Comparison of ENCODE assay signal across 8 mouse cellular contexts in the genomic region with DNA sequence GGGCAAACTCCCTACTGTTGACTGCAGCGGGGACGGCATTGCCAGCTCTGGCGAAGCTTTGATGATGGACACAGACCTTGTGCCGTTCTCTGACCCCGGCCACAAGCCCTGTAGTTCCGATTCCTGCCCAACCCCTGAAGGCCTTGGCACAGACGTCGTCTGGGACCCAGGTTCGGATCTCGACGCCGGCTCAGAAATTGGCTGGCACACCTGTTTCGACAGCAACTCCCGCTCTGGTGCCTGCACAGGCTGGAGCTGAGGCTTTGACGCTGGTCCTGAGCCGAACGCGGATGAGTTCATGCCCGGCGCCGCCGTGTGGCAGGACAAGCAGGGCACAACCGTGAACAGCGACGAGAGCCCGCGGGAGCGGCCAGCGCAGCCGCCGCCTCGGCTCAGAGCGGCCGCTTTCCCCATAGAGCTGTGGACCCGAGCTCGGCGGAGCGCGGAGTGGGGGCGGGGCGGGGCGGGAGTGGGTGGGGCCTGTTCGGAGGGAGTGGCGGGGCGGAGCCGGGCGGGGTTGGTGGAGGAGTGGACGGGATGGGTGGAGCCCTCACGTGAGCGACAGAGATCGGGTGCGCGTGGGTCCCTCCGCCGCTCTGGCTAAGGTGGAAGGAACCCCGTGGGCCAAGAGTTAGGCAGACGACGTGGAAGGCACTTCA. TPM values are rescaled to one million over a fixed set of nuclear protein-coding genes. Genes with fewer than 3 reads are reported as not detected.
DNase-seq lines count a peak whose midpoint lies in the region; ATAC-seq and TF ChIP-seq lines count a peak whose summit lies in the region.

A gene (minus strand): TSS at position 450 of the 659 bp plus-strand sequence.

- H3K4me3 ChIP-seq in gastrocnemius, adult 2 months: peak within 1 kb of the TSS; percentile 79

- DNase-seq in adrenal gland, adult 18-20 months (ENCODE audit: low spot score in 2 of 2): peak; percentile 57 to 64
- DNase-seq in gastrocnemius, adult 2 months: peak; percentile 87
- DNase-seq in left cerebral cortex, postnatal 25 days (ENCODE audit: low spot score in 2 of 2): peak; percentile 77 to 86
- DNase-seq in right cerebral cortex, postnatal 14 days: peak; percentile 82
- peak; percentile 56 for DNase-seq in urinary bladder, postnatal 25 days (ENCODE audit: low spot score)

- ATAC-seq in common myeloid progenitor, adult 5-6 weeks (replicated peaks; ENCODE audit: low read depth, poor library complexity, severe bottlenecking): peak; percentile 97
- ATAC-seq in inflammation-experienced regulatory T-cells, adult 6 months: peak; percentile 41
- ATAC-seq in megakaryocyte-erythroid progenitor cell, adult 5-6 weeks (replicated peaks; ENCODE audit: low FRiP score, low TSS enrichment, poor library complexity, severe bottlenecking): peak; percentile 93

- intact Hi-C loops in gastrocnemius, adult 2 months (cut with DNase I): no loop called here
- intact Hi-C loops in left cerebral cortex, postnatal 25 days (cut with DNase I): loop anchor here (5.0 kb wide), 1 partner anchor 36 kb away; no protein-coding TSS in a partner anchor

- TF ChIP-seq CTCF in gastrocnemius, adult 2 months (IDR thresholded peaks at IDR 0.05): peak; percentile 49

- H3K27ac ChIP-seq in gastrocnemius, adult 2 months: peak within 1 kb of the TSS; percentile 86

RNA-seq across cellular contexts. Expression of the gene that starts here (rescaled TPM):
- total RNA-seq in adrenal gland, adult 18-20 months (2021): 1 to 10 TPM; 2.9 to 6.6 TPM
- not detected in 2 replicates for total RNA-seq in common myeloid progenitor, adult 5-6 weeks (2017)
- 1 to 10 TPM in 1 of 2 experiments, under 1 TPM in 1; 0.71 to 1.3 TPM for total RNA-seq in gastrocnemius, adult 2 months (2021)
- not detected for polyA plus RNA-seq in inflammation-experienced regulatory T-cells, adult 6 months (2017; shearing (Covaris generic))
- total RNA-seq in left cerebral cortex, postnatal 25 days (2021): 100 to 1,000 TPM; 133 TPM
- total RNA-seq in megakaryocyte-erythroid progenitor cell, adult 5-6 weeks (2014; fragmentation: Nextera tagmentation): 0.17 TPM in 1 of 2 replicates, not detected in the other
- not detected in 2 replicates for total RNA-seq in megakaryocyte-erythroid progenitor cell, adult 5-6 weeks (2017)

Comparison
In these comparisons a context has a peak if more than half of its experiments do, and no peak if none do; other contexts are left out.
1. Peak in every context shown above with its lines: DNase-seq, ATAC-seq, H3K4me3 ChIP-seq and H3K27ac ChIP-seq.
2. RNA of the gene that starts here (total RNA-seq): 133 TPM in left cerebral cortex, postnatal 25 days; 2.9 to 6.6 TPM in adrenal gland, adult 18-20 months, 0.71 to 1.3 TPM in gastrocnemius, adult 2 months, not detected in common myeloid progenitor, adult 5-6 weeks and 0.17 TPM in megakaryocyte-erythroid progenitor cell, adult 5-6 weeks; every median in the first group is over 10 times any median in the second.
3. Peak in ATAC-seq in common myeloid progenitor, adult 5-6 weeks; RNA of the gene not detected or under 1 TPM.
4. Peak in ATAC-seq in inflammation-experienced regulatory T-cells, adult 6 months; RNA of the gene not detected or under 1 TPM.
5. Peak in ATAC-seq in megakaryocyte-erythroid progenitor cell, adult 5-6 weeks; RNA of the gene not detected or under 1 TPM.
6. ATAC-seq: peak in every context shown above with its lines; median percentile 97 in common myeloid progenitor, adult 5-6 weeks; 93 in megakaryocyte-erythroid progenitor cell, adult 5-6 weeks; 41 in inflammation-experienced regulatory T-cells, adult 6 months.